Mouse (Mus musculus) kidney, postnatal 0 days (tissue): ENCODE data around the gene Amot. TPM values are rescaled to one million over a fixed set of nuclear protein-coding genes. Genes with fewer than 3 reads are reported as not detected.

Experiments
- ATAC-seq: fragments of 200-750 bp; cut with Nextera tagmentation; replicated peaks from 2 replicates; pipeline ENCODE4 v1.8.0; 2017; ENCODE audit warnings: low read depth, moderate number of reproducible peaks, moderate TSS enrichment, moderate library complexity; ENCODE audit not compliant: low FRiP score
- DNase-seq: peaks from one replicate; pipeline ENCODE4 v3.0.0-alpha.2; 2016; ENCODE audit warnings: low spot score
- H3K27ac ChIP-seq: fragments of 300-500 bp; sonication (generic); 2 replicates; pipeline ENCODE4 v1.5.1; 2014; ENCODE audit warnings: mild to moderate bottlenecking
- H3K27me3 ChIP-seq: fragments of 300-500 bp; sonication (generic); 2 replicates; pipeline ENCODE4 v1.6.1; 2014; ENCODE audit warnings: low read length, mixed read lengths; ENCODE audit not compliant: insufficient read depth
- H3K36me3 ChIP-seq: fragments of 300-500 bp; sonication (generic); 2 replicates; pipeline ENCODE4 v1.6.1; 2014; ENCODE audit warnings: low read length, mixed read lengths; ENCODE audit not compliant: insufficient read depth
- H3K4me1 ChIP-seq: fragments of 300-500 bp; sonication (generic); replicated peaks from 2 replicates; pipeline ENCODE4 v1.6.1; 2014; ENCODE audit warnings: antibody characterized with exemption, low read length, mixed read lengths; ENCODE audit not compliant: insufficient read depth
- H3K4me2 ChIP-seq: fragments of 300-500 bp; sonication (generic); 2 replicates; pipeline ENCODE4 v1.6.1; 2014; ENCODE audit warnings: mild to moderate bottlenecking, low read length, moderate library complexity, mixed read lengths
- H3K4me3 ChIP-seq: fragments of 300-500 bp; sonication (generic); replicated peaks from 2 replicates; pipeline ENCODE4 v1.5.1; 2014; ENCODE audit warnings: low read depth, low read length
- H3K9ac ChIP-seq: fragments of 300-500 bp; sonication (generic); 2 replicates; pipeline ENCODE4 v1.6.1; 2014; ENCODE audit warnings: low read depth, low read length
- H3K9me3 ChIP-seq: fragments of 300-500 bp; sonication (generic); replicated peaks from 2 replicates; pipeline ENCODE4 v1.6.1; 2016; ENCODE audit warnings: low read length, inconsistent platforms, mixed read lengths
- CTCF ChIP-seq: IDR thresholded peaks from 2 replicates; pipeline ENCODE4 v1.5.1; 2016; ENCODE audit warnings: antibody characterized with exemption, low read depth, mild to moderate bottlenecking, moderate library complexity
- WGBS: fragments of 180-500 bp; shearing (Covaris S2); extraction: QIAGEN DNeasy Blood & Tissue Kit; methylation state at CpG from one replicate; pipeline ENCODE4 v1.1.7; 2014; 5-methylcytosine and 5-hydroxymethylcytosine counted together
- polyA plus RNA-seq: library from polyadenylated mRNA; unstranded; fragments of >200 nt; fragmentation: Nextera tagmentation; extraction: Ambion mirVana; gene quantifications from 2 replicates; pipeline ENCODE4 v1.2.1, GENCODE M21; 2015

Amot gene
- polyA plus RNA-seq, 1 experiment from 2014 or later: 16.3 TPM

DNA sequence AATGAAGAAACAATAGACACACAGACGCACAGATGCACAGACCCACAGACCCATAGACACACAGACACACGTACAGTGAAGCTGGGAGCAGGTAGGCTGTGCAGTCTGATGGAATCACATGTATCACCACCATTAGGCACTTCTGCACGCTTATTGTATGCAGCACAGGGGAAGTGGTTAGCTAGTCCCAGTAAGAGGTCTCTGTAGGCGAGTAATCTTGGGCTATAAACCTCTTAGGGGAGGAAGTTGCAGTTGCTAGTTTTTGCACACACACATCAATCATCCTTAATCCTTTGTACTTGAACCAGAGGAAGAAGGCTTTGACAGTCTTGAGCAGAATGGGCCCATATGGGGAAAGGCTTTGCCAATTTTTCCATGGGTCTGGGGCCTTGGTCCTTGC is 71.3 kb downstream of the Amot start:
- Histone ChIP-seq H3K4me2 (no peak overlapping the region), H3K4me1 (no peaks in the 10 kb centered on the region), H3K4me3 (no peak overlapping the region), H3K27ac (no peak overlapping the region), H3K27me3 (no peaks in the 10 kb centered on the region), H3K36me3 (no peaks in the 10 kb centered on the region), H3K9ac (no peak overlapping the region), H3K9me3 (no peaks in the 10 kb centered on the region)
- TF ChIP-seq CTCF: no peak
- 65% methylated on average over 4 of the region's 4 CpGs for WGBS
- DNase-seq (no peak), ATAC-seq (no peak)

DNA sequence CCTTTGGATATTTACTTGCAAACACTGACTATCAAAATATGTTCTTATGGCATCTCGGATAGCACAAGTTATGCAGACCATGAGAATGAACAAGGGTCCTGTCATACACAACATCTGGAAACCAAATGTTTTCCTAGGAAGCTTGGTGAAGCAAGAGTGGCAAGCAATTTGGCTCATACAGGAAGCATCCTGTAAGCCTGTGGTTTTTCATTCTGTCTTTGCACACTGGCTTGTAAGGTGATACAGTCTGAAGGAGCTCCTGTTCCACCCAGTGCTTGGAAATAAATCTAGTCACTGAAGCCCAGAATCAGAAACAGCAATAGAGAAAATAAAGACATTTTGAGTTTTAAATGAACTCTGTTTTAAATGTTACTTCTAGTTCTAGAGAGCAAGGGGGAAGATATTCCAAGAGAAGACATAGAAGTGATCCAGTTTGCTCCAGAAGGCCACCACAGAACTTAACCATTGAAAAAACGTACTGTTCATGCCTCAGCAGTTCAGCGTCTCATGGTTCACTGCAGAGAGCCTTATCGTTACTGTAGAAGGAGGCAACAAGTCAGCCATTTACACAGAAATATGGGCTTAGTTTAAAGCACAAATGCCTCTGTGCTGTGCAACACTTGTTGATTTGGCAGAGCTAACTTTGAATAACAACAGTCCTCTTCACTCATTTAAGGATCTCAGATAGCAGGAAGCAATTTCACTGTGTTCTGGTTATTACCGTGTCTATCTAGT is 74.0 kb downstream of the Amot start:
- no peak overlapping the region for H3K27ac ChIP-seq
- H3K27me3 ChIP-seq: no peaks in the 10 kb centered on the region
- no peak overlapping the region for H3K9ac ChIP-seq
- no peaks in the 10 kb centered on the region for H3K4me1 ChIP-seq
- no peak for ATAC-seq
- DNase-seq: peak; percentile 20
- H3K36me3 ChIP-seq: no peaks in the 10 kb centered on the region
- no peak overlapping the region for H3K4me3 ChIP-seq
- no peaks in the 10 kb centered on the region for H3K9me3 ChIP-seq
- no peak for TF ChIP-seq CTCF
- WGBS: 48% methylated on average over 5 of the region's 5 CpGs
- H3K4me2 ChIP-seq: no peak overlapping the region

DNA sequence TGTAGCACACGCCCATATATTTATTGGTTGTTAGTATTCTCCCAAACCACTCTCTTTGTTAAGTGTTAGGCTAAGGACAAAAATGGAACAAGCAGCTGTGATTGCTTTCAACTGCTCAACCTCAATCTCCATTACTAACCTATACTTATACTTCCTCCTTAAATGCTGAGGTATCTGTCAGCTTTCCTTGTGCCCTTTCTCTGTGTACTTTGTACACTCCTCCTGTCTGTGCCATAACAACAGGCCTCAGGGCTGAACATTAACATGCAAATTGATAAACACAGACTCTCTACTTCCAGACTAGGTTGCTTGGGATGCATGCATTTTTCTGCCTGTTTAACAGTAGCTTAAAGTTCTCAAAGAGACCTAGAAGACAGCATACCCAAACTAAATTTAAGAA is 76.2 kb downstream of the Amot start:
- TF ChIP-seq CTCF: no peak
- Histone ChIP-seq H3K4me1 (no peaks in the 10 kb centered on the region), H3K9me3 (no peaks in the 10 kb centered on the region), H3K27me3 (no peaks in the 10 kb centered on the region), H3K27ac (no peak overlapping the region), H3K9ac (no peak overlapping the region), H3K4me3 (no peak overlapping the region), H3K36me3 (no peaks in the 10 kb centered on the region), H3K4me2 (no peak overlapping the region)
- 76% methylated on average over 1 of the region's 1 CpGs for WGBS
- DNase-seq: no peak
- ATAC-seq: no peak

GRCm38 (mm10) chrX:145424026-145424425 is 81.0 kb downstream of the Amot start:
- no peak for TF ChIP-seq CTCF
- no peak overlapping the region for H3K4me2 ChIP-seq
- WGBS: 59% methylated on average over 2 of the region's 2 CpGs
- H3K4me3 ChIP-seq: no peak overlapping the region
- no peaks in the 10 kb centered on the region for H3K4me1 ChIP-seq
- DNase-seq (no peak), ATAC-seq (no peak)
- no peak overlapping the region for H3K27ac ChIP-seq
- H3K9ac ChIP-seq: no peak overlapping the region
- H3K27me3 ChIP-seq: no peaks in the 10 kb centered on the region
- H3K9me3 ChIP-seq: no peaks in the 10 kb centered on the region
- H3K36me3 ChIP-seq: no peaks in the 10 kb centered on the region

GRCm38 (mm10) chrX:145414319-145414718 is 90.7 kb downstream of the Amot start:
- no peak overlapping the region for H3K9ac ChIP-seq
- no peak overlapping the region for H3K4me3 ChIP-seq
- no peak overlapping the region for H3K27ac ChIP-seq
- 86% methylated on average over 1 of the region's 1 CpGs for WGBS
- no peak overlapping the region for H3K4me2 ChIP-seq
- no peaks in the 10 kb centered on the region for H3K27me3 ChIP-seq
- no peak for TF ChIP-seq CTCF
- ATAC-seq: no peak
- no peaks in the 10 kb centered on the region for H3K4me1 ChIP-seq
- no peaks in the 10 kb centered on the region for H3K36me3 ChIP-seq
- DNase-seq: no peak
- no peaks in the 10 kb centered on the region for H3K9me3 ChIP-seq

DNA sequence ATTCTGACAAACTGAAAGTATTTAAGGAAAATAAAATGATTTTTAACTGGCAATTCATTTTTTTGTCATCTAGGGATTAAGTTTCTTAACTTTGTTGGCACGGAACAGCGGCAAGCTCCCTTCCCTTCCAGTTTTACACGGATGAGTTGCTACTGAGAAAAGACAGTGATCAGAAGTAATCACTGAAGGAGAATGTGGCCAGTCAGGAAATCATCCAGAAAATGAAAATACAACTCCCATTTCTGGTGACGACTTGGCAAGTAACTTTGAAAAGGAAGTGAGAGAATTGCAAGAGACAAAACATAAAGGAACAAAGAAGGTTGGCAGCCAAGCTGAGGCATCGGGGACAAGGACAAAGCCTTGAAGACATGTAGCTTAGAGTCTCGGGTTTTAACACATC is 93.6 kb downstream of the Amot start:
- WGBS: 41% methylated on average over 6 of the region's 6 CpGs
- H3K9me3 ChIP-seq: no peaks in the 10 kb centered on the region
- no peak overlapping the region for H3K4me2 ChIP-seq
- H3K9ac ChIP-seq: no peak overlapping the region
- H3K4me3 ChIP-seq: no peak overlapping the region
- no peak for TF ChIP-seq CTCF
- no peaks in the 10 kb centered on the region for H3K27me3 ChIP-seq
- H3K4me1 ChIP-seq: no peaks in the 10 kb centered on the region
- no peak overlapping the region for H3K27ac ChIP-seq
- ATAC-seq: no peak
- no peaks in the 10 kb centered on the region for H3K36me3 ChIP-seq
- DNase-seq: no peak

- H3K27me3 ChIP-seq: no peaks in the 10 kb centered on the region
- WGBS: 71% methylated on average over 4 of the region's 4 CpGs
Observed at GRCm38 (mm10) chrX:145406052-145406451, 98.9 kb downstream of the Amot start.

More at GRCm38 (mm10) chrX:145406052-145406451, 98.9 kb downstream of the Amot start:
- Histone ChIP-seq H3K9me3 (no peaks in the 10 kb centered on the region), H3K4me1 (no peaks in the 10 kb centered on the region), H3K27ac (no peak overlapping the region), H3K9ac (no peak overlapping the region), H3K4me3 (no peak overlapping the region), H3K4me2 (no peak overlapping the region), H3K36me3 (no peaks in the 10 kb centered on the region)
- DNase-seq (no peak), ATAC-seq (no peak)
- no peak for TF ChIP-seq CTCF
